Mouse (Mus musculus) gastrocnemius, postnatal 4 days (tissue): ENCODE results near the gene Gm20909. TPM values are rescaled to one million over a fixed set of nuclear protein-coding genes. Genes with fewer than 3 reads are reported as not detected.
"Not testable (repeated sequence)": the region's sequence is repeated elsewhere in the genome, so short reads cannot be mapped to it uniquely, and the experiment has no call there.

Experiments
- DNase-seq, 2 experiments: peaks; one replicate each; pipeline ENCODE4 v3.0.0; 2021 to 2022; ENCODE audit warnings: low spot score in 2 of 2, mixed read lengths in 2 of 2
- long read RNA-seq, 2 experiments: library from polyadenylated mRNA; stranded (forward); transcript quantifications; one replicate each; pipeline ENCODE4 v2.0.0; 2021
- total RNA-seq, 2 experiments: library from RNA; stranded (reverse); gene quantifications; 2 replicates each; pipeline ENCODE4 v1.2.3; 2021

Gm20909 gene
- not detected for total RNA-seq
- long read RNA-seq, experiment 1 = 0 reads
- long read RNA-seq, experiment 2 = 0 reads

- not testable (repeated sequence) for DNase-seq
Measured at GRCm38 (mm10) chrY:21164270-21164669, at the start of gene Gm20909. Gene Gm20909 (plus strand): TSS chrY:21164570.

Other genes with a start within 250 kb of the Gm20909 start
- not detected for gene Gm29866, start 170.9 kb upstream of the Gm20909 start, total RNA-seq
- gene Gm20865, start 77.0 kb downstream of the Gm20909 start, total RNA-seq = not detected